Mouse (Mus musculus) layer of hippocampus, adult 11-12 months (tissue): ENCODE measurements around the gene Eps15.
A peak's percentile ranks its signal among the peaks of the same experiment; 100 is the strongest.

ENCODE experiments used
- DNase-seq: peaks from one replicate; pipeline ENCODE4 v3.0.0; 2022; ENCODE audit warnings: low spot score

Eps15 gene

GRCm38 (mm10) chr4:109279689-109280458 lies at the start of gene Eps15:
Gene Eps15, plus strand, starts transcription at chr4:109280268.
- peak; percentile 85 for DNase-seq

- no peak for DNase-seq
These were observed 45.9 kb upstream of the Eps15 start, which contains the start of gene Calr4 for GRCm38 (mm10) chr4:109234185-109234584. Gene Calr4, plus strand, starts transcription at chr4:109234485.

DNA sequence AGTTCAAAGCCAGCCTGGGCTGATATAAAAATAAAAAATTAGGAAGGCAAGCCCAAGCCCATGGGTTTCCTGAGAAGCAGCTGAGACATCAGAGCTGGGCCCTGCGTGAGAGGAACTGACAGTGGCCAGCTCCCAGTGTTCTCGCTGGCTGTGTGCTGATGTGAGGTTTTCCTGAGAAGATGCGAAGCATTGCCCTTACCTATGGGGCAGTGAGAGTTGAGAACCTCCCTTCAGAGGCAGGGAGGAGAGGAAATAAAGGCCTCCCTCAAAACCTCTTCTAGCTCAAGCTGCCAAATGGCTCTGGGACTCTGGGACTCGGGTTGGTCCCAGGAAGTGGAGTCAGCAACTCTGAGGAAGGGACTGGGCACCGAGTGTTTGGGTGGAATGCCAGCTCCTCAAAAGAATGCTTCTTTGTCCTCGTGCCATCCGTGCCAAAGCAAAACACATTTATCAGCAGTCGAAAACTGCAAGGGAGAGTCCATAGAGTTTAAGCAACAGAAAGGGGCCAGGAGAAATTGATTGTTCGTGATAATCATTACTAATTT lies 45.2 kb upstream of the Eps15 start:
- DNase-seq = no peak

DNA sequence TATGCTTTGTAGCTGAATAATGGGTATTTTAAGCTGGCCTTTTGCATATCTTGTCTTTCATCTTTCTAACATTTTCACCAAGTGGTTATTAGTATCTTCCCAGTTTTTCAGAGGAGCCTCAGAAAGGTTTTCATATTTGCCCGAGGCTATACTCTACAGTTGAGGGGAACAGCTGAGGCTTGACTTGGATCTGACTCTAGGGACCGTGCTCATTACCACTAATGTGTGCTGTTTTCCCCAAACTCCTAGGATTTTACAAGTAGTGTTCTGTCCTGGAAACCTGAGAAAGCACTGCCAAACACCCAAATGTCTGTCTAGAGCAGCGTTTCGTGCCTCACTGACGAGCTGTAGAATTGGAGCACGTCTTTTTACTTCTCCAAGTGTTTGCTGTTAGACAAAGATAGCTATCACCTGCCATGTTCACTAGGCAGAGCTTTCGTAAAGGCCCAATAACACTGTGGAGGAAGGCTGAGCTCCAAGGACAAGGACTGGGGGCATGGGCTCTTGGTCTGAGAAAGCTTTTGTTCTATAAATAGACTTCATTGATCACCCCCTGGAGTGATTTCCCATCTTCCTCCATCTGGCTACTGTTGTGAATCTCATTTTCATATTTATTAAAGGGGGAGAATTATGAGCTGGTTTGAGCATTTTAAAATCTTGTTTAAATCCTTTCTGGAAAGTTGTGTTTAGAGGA lies 43.7 kb upstream of the Eps15 start:
- no peak for DNase-seq

DNA sequence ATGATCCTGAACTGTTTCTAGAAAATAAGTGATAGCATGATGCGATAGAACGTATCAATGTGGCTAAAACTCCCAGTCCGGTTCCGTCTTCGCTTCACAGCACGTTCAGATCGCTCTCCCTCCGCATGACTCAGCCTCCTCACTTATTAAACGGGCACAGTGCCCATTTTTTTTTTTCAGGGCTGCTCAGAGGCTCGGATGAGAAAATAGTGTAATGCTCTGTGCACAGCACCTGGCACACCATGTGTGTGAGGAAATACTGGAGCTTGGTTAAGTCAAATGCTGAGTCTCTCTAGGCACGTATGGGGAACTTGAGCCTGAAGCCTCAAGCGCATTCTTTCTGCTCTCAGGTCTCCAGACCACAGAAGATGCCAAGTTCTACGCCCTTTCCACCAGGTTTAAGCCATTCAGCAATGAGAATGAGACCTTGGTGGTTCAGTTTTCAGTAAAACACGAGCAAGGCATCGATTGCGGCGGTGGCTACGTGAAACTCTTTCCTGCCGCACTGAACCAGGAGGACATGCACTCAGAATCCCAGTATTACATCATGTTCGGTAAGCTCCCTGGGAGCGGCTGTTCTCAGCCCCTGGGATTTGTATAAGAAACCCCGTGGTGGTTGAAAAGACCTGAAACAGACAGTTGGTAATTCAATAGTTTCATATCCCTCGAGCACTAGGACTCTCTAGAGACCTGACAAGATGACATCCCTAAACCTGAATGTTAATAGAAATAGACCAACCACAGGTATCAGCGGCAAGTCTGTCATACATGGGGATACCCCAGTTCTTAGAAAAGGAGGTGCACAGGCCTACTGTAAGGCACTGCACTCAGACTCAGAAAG lies 41.4 kb upstream of the Eps15 start:
- DNase-seq = peak; percentile 61

- no peak for DNase-seq
These were observed 38.8 kb upstream of the Eps15 start for GRCm38 (mm10) chr4:109241221-109241620.

GRCm38 (mm10) chr4:109241934-109242333 lies 38.1 kb upstream of the Eps15 start:
- DNase-seq = no peak

- no peak for DNase-seq
These were observed 35.6 kb upstream of the Eps15 start for GRCm38 (mm10) chr4:109244506-109244905.

- no peak for DNase-seq
These were observed 35.0 kb upstream of the Eps15 start for GRCm38 (mm10) chr4:109245016-109245620.

DNA sequence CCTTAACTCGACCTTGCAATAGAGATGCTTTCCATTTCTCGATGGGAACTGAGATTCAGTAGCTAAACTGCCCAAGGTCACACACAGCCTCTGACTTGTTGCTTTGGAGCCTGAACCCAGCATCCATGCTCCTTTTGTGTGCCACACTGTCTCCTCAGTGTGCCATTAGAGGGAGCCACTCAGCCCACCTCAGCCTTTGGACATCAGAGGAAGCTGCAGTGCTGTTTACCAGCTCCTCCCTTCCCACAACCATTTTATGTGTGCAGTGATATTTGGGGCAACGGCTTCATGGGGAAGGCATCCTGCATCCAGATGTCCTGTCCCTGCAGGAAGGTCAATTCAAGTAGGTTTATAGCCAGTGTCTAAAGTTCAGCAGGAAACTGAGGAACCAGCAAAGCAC lies 28.5 kb upstream of the Eps15 start:
- peak; percentile 35 for DNase-seq

DNA sequence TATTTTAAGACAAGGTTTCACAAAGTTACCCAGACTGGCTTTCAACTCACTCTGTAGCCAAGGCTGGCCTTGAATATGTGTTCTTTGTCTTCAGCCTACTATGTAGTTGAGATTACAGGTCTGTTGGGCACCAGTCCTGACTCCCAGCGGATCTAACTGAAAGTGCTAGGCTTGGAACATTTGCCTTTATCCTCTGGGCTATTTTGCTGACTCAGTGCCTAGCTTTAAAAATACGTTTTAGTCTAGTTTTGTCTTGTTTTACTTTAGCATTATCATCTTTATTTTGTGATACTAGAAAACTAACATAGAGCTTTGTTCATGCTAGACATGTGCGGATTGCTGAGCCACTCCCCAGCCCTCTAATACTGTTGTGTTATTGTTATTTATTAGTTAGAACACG lies 27.9 kb upstream of the Eps15 start:
- no peak for DNase-seq

DNA sequence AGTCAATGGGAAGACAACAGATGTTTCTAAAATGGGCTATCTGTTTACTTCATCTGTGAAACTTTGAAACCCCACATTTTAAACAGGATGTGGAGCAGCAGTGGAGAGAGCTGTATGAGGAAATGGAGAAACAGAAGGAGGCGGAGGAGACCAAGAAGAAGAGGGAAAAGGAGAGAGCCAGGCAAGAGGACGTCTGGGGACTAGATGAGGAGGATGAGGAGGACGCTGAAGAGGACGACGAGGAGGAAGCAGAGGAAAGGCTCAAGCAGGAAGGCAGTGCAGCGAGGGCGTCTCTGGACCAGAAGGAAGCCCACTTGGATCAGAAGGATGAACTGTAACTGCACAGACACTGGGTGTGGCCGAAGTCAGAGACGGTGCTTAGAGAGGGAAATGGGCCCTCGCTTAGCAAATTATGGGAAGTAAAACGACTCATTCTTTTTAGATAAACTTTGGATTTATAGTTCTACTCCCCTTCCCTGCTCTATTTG lies 26.4 kb upstream of the Eps15 start:
- no peak for DNase-seq

DNA sequence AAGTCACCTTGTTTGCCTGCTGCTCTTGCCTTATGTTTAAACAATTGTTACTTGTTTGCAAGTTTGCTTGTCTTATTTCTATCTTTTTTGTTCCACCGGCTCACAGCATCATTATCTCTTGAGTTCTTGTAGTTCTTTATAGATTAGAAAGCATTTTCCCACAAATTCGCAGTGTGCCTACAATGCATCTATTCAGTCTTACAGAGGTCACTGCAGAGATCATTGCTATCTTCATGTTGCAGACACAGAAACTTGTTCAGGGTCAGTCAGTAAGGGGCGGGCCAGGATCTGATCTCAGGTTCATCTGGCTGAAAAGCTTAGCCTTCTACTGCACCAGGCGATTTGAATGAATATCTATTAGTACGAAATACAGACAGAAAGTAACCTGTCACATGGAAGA lies 25.6 kb upstream of the Eps15 start:
- DNase-seq = no peak

DNA sequence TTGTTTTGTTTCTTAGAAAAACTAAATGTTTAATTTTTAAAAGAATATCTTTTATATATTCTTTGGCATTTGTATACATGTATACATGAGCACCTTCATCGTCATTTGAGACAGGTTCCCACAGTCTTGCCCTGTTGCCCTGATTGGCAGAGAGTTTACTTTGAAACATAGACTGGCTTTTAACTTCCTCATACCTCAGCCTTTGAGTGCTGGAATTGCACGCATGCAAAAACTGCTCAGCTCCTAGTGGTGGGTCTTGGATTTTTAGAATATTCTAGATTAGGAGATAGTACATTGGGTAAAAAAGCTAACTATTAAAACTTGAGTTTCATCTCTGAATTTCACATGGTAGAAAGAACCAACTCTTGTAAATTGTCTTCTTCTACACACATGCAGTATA lies 24.7 kb upstream of the Eps15 start:
- DNase-seq = no peak

- no peak for DNase-seq
These were observed 24.2 kb upstream of the Eps15 start for GRCm38 (mm10) chr4:109255727-109256417.

DNA sequence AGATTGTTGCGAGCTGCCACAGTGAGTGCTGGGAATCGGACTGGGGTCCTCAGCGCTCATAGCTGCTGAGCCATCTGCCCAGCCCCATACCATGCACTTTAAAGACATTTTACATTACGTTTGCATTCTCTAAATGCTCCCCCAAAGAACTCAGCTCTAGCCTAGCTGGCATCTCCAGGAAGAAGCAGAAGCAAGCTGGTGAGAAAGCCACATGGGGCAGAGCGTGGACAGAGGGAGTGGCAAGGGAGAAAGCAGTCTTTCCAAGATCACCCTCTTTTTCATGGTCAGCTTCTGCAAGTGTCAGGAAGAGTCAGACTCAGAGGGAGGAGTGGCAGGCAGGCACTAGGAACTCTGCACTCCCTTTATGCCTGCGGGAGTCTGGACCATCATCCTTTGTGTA lies 23.3 kb upstream of the Eps15 start:
- no peak for DNase-seq

DNA sequence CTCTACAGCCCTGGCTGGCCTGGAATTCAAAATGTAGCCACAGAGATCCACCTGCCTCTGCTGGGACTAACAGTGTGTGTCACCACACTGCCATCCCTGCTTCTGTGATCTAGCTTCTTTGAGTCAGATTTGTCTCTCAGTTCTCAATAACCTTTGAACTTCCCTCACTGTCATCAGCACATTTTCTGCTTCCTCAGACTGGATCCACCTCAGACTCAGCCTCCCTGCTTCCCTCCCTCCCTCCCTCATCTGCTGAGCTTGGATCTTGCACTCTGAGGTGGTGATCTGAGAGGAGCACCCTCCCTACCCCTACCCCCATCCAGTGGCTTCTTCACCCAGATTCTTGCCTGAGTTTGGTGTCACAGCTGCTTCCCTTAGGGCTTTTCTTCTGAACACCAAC lies 22.4 kb upstream of the Eps15 start:
- DNase-seq = no peak

DNA sequence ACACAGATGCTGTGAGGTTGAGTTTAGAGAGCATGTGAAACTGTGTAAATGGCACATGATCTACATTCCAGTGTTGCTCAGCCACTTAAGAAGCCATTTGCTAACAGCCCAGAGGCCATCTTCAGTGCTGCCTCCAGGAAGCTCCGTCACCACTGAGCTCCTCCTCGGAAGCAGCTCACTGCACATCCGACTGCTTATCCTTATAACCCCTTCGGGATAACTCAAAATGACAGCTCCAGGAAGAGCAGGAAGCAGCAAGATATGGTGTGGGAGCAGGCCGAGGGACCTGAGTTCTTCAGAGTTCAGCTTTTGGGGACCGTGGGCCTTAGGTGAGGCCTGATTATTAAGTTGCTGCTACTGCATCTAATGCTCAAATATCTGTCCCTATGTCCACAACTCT lies 18.0 kb upstream of the Eps15 start:
- no peak for DNase-seq

GRCm38 (mm10) chr4:109266056-109266455 lies 14.0 kb upstream of the Eps15 start:
- DNase-seq = no peak

DNA sequence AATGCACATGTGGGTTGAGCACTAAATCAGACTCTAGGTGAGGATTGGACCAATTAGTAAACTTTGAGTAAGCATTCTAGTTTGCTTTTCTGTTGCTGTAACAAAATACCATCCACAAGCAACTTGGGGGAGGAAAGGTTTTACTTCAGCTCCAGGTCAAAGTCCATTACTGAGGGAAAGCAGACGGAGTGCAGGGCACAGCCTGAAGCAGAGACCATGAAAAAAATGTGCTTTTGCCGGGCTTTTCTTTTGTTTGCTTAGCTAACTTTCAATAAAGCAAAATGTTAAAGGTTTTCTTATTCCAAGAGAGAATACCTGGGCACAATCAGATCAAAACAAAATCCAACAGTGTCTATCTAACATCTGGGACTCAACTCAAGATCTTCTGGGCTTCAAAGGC lies 13.3 kb upstream of the Eps15 start:
- no peak for DNase-seq

DNA sequence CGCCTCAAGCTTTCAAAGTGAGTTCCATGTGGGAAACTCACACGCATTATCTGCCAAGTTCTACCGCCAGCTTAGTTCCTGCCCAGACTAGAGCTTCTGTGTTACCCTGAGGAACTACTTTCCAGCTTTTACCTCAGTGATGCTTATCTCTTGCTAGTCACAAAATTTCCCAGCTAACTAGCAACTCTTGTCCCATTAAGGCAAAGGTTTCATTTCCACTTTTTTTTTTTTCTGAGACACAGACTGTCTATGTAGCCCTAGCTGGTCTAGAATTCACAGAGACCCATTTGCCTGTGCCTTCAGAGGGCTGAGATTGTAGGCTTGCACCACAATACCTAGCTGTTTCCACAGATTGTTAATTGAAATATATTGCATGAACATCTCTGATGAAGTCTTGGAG lies 12.6 kb upstream of the Eps15 start:
- DNase-seq = no peak
